Mouse (Mus musculus) G1E (cell line): ENCODE measurements around the gene H2afz. TPM values are rescaled to one million over a fixed set of nuclear protein-coding genes. Genes with fewer than 3 reads are reported as not detected.
"Not testable (repeated sequence)": the region's sequence is repeated elsewhere in the genome, so short reads cannot be mapped to it uniquely, and the experiment has no call there.

Experiments
- ATAC-seq: 2 replicates; pipeline ENCODE4 v1.8.0; 2016; ENCODE audit warnings: mild to moderate bottlenecking; ENCODE audit not compliant: insufficient number of reproducible peaks, poor library complexity, low FRiP score, severe bottlenecking; ENCODE audit errors: extremely low read depth
- DNase-seq: peaks from one replicate; pipeline ENCODE4 v3.0.0; 2012; ENCODE audit warnings: low spot score
- H3K27me3 ChIP-seq: 2 replicates; pipeline ENCODE4 v1.6.1; 2012; ENCODE audit warnings: mild to moderate bottlenecking, low read length, inconsistent platforms; ENCODE audit not compliant: insufficient read depth
- H3K36me3 ChIP-seq: replicated peaks from 2 replicates; pipeline ENCODE3; 2012; ENCODE audit warnings: mild to moderate bottlenecking, inconsistent platforms
- H3K4me1 ChIP-seq: 2 replicates; pipeline ENCODE4 v1.6.1; 2012; ENCODE audit warnings: low read depth, low read length, inconsistent platforms, mixed read lengths; ENCODE audit not compliant: insufficient read depth
- H3K4me3 ChIP-seq: 2 replicates; pipeline ENCODE4 v1.5.1; 2012; ENCODE audit warnings: low read depth, mild to moderate bottlenecking, inconsistent platforms, low read length, moderate library complexity, mixed read lengths
- H3K9me3 ChIP-seq: replicated peaks from 2 replicates; pipeline ENCODE4 v1.6.1; 2012; ENCODE audit warnings: inconsistent platforms
- CTCF ChIP-seq: IDR thresholded peaks from 2 replicates; pipeline ENCODE4 v1.5.1; 2012; ENCODE audit warnings: low read depth, low read length, inconsistent platforms, mixed read lengths
- GATA1 ChIP-seq: IDR thresholded peaks from 2 replicates; pipeline ENCODE4 v1.6.1; 2012; ENCODE audit warnings: borderline replicate concordance, low read length, inconsistent platforms, mixed read lengths
- GATA2 ChIP-seq: IDR thresholded peaks from 2 replicates; pipeline ENCODE4 v1.6.1; 2012; ENCODE audit warnings: low read depth, low read length, inconsistent platforms, borderline replicate concordance
- POLR2AphosphoS5 ChIP-seq: IDR thresholded peaks from 2 replicates; pipeline ENCODE4 v1.6.1; 2012; ENCODE audit warnings: low read depth, low read length, inconsistent platforms; ENCODE audit not compliant: insufficient replicate concordance
- TAL1 ChIP-seq: conservative IDR thresholded peaks from 2 replicates; pipeline ENCODE4 v1.6.1; 2012; ENCODE audit warnings: low read depth, low read length, inconsistent platforms, mixed read lengths
- polyA plus RNA-seq: library from polyadenylated mRNA; stranded (reverse); fragments of >175 nt; gene quantifications from 2 replicates; pipeline ENCODE4 v1.2.3, GENCODE M21; 2012
- total RNA-seq, 2 experiments: library from RNA; stranded (forward) in 1 of 2; stranded (reverse) in 1 of 2; fragments of 200-1000 nt in 1 of 2; fragments of >200 nt in 1 of 2; fragmentation: Nextera tagmentation in 1 of 2; gene quantifications; 2 replicates each; pipeline ENCODE4 v1.2.3; 2014 to 2017

The H2afz gene
- total and polyA plus RNA-seq, 3 experiments: 814 to 4,050 (median 3,552) TPM

- Histone ChIP-seq H3K27me3 (no peaks in the 10 kb centered on the region), H3K36me3 (no peaks in the 10 kb centered on the region), H3K9me3 (peaks cover 9% of the 10 kb centered on the region), H3K4me3 (no peak overlapping the region), H3K4me1 (peaks cover 25% of the 10 kb centered on the region)
- TF ChIP-seq GATA2: no peak
- TF ChIP-seq GATA1: no peak
- no peak for TF ChIP-seq TAL1
- TF ChIP-seq POLR2AphosphoS5: no peak
- no peak for TF ChIP-seq CTCF
- ATAC-seq: no peak
- DNase-seq: no peak
Observed at GRCm38 (mm10) chr3:137848354-137848753, 15.9 kb upstream of the H2afz start.

DNA sequence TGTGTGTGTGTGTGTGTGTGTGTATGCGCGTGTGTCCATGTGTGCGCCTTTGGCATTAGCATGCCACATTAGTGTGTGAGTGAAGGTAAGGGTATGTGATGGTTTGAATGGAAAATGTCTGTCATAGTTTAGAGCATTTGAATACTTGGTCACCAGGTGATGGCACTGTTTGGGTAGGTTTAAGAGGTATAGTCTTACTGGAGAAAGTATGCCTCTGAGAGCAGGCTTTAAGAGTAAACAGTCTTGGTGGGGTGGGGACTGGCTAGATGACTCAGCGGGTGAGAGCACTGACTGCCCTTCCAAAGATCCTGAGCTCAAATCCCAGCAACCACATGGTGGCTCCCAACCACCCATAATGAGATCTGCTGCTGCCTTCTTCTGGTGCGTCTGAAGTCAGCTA is 14.6 kb upstream of the H2afz start:
- Histone ChIP-seq H3K4me1 (peaks cover 24% of the 10 kb centered on the region), H3K9me3 (peaks cover 9% of the 10 kb centered on the region), H3K4me3 (no peak overlapping the region), H3K27me3 (no peaks in the 10 kb centered on the region), H3K36me3 (no peaks in the 10 kb centered on the region)
- DNase-seq: no peak
- TF ChIP-seq GATA1 (no peak), GATA2 (no peak), TAL1 (no peak), POLR2AphosphoS5 (no peak), CTCF (no peak)
- peak; percentile 28; the same call in 1 of the 2 replicates for ATAC-seq

DNA sequence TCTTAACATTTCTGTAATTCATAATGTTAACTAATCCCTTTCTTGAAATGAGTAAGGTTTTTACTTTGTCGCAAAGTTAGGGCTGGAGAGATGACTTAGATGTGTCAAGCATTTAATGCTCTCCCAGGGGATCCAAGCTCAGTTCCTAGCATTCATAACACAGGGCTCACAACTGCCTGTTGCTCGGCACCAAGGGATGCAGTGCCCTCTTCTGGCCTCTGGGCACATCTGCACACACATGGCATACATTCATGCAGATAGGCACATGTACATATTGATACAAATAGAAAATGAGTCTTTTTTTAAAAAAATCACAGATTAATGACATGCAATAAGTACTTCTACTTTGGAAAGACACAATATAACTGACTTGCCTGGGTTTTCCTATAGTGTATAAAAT is 13.1 kb upstream of the H2afz start:
- Histone ChIP-seq H3K36me3 (no peaks in the 10 kb centered on the region), H3K27me3 (peaks cover 2% of the 10 kb centered on the region), H3K4me3 (no peak overlapping the region), H3K9me3 (peaks cover 9% of the 10 kb centered on the region), H3K4me1 (peaks cover 24% of the 10 kb centered on the region)
- no peak for DNase-seq
- TF ChIP-seq CTCF (no peak), GATA1 (no peak), TAL1 (no peak), GATA2 (no peak), POLR2AphosphoS5 (no peak)
- ATAC-seq: no peak

DNA sequence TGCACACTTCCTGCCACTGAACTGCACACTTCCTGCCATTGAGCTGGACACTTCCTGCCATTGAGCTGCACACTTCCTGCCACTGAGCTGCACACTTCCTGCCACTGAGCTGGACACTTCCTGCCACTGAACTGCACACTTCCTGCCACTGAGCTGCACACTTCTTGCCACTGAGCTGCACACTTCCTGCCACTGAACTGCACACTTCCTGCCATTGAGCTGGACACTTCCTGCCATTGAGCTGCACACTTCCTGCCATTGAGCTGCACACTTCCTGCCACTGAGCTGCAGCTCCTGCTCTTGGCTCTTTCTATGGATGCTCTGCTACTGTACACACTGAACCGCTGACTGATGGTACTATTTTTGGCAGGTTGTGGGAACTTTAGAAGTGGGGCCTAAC is 11.3 kb upstream of the H2afz start:
- not testable (repeated sequence) for DNase-seq, H3K36me3 ChIP-seq, H3K4me3 ChIP-seq, H3K9me3 ChIP-seq, H3K27me3 ChIP-seq, ATAC-seq
- H3K4me1 ChIP-seq: peaks cover 15% of the 10 kb centered on the region

DNA sequence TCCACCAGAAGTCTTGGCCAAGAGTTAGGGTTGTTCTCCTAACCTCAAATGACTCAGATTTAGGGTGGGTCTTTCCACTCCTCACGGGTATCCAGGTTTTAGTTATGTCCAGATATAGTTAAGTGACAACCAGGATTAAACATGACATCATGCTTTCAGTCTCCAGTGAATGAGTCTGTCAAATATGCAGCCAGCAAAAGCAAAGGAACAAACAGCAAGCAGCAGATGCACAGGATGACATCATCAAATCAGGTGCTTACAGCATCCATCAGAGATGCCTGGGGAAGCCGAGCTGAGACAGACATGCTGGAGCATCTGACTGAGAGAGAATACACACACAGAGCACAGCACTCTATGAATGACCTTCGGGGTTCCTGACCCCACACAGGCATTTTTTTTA is 9.0 kb upstream of the H2afz start:
- no peak for ATAC-seq
- peaks cover 21% of the 10 kb centered on the region for H3K4me1 ChIP-seq
- TF ChIP-seq POLR2AphosphoS5: no peak
- TF ChIP-seq TAL1: no peak
- TF ChIP-seq GATA1: no peak
- TF ChIP-seq GATA2: no peak
- TF ChIP-seq CTCF: no peak
- H3K27me3 ChIP-seq: peaks cover 2% of the 10 kb centered on the region
- H3K9me3 ChIP-seq: peaks cover 9% of the 10 kb centered on the region
- H3K36me3 ChIP-seq: no peaks in the 10 kb centered on the region
- DNase-seq: no peak
- no peak overlapping the region for H3K4me3 ChIP-seq

GRCm38 (mm10) chr3:137856061-137856460 is 8.2 kb upstream of the H2afz start:
- Histone ChIP-seq H3K9me3 (peaks cover 9% of the 10 kb centered on the region), H3K36me3 (no peaks in the 10 kb centered on the region), H3K4me1 (peaks cover 27% of the 10 kb centered on the region), H3K27me3 (peaks cover 2% of the 10 kb centered on the region), H3K4me3 (no peak overlapping the region)
- ATAC-seq: no peak
- no peak for TF ChIP-seq GATA2
- no peak for TF ChIP-seq TAL1
- no peak for TF ChIP-seq POLR2AphosphoS5
- no peak for TF ChIP-seq CTCF
- no peak for TF ChIP-seq GATA1
- DNase-seq: no peak

DNA sequence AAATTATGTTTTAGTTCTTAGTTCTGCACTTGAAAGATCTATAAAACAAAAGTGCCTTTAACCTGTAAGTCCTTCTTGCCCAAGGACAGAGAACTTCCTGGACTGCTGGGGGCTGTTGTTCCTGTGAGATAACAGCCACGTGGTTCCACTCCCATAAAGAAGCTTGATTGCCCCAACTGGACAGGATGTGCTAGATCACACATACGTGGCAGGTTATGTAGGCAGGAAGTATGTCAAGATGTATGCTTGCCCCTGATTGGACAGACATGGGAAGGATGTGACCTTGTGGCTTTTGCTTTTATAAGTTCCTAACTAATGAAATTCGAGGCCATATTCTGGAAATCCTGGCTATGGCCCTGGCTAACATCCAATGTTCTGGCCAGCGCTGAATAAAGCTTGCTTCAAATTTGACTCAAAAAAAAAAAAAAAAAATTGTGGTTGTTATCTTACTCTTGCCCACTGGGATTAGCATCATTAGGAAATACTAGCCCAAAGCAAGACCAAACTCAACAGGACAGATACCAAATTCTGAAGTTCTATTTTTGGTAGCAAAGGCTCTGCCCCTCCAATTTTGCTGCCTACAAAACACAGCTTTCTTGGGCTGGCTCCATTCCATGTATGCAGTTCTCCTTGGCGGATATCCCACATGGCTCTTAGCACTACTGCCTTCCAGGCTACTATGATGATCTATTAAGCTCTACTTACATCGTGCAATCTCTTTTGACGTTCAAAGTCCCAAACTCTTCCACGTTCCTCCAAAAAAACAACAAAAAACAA is 3.7 kb upstream of the H2afz start:
- Histone ChIP-seq H3K4me3 (no peak overlapping the region), H3K9me3 (0 out of 2 replicates have a peak, but pooled peaks cover 4% of the 10 kb centered on the region), H3K36me3 (peaks cover 6% of the 10 kb centered on the region), H3K27me3 (peaks cover 2% of the 10 kb centered on the region), H3K4me1 (peaks cover 28% of the 10 kb centered on the region)
- ATAC-seq: peak; percentile 35
- TF ChIP-seq GATA1: no peak
- DNase-seq: peak; percentile 35
